Mouse (Mus musculus) CH12.LX (cell line): ENCODE results near the gene Lrrtm4. TPM values are rescaled to one million over a fixed set of nuclear protein-coding genes. Genes with fewer than 3 reads are reported as not detected.

Experiments
- DNase-seq: peaks from one replicate; pipeline ENCODE4 v3.0.0-alpha.2; 2013; ENCODE audit errors: extremely low read depth
- H3K27ac ChIP-seq: 2 replicates; pipeline ENCODE4 v1.5.1; 2012; ENCODE audit warnings: low read depth, mild to moderate bottlenecking, control low read depth, moderate library complexity; ENCODE audit not compliant: insufficient read depth
- H3K27me3 ChIP-seq: replicated peaks from 2 replicates; pipeline ENCODE3; 2012; ENCODE audit warnings: inconsistent platforms
- H3K36me3 ChIP-seq, 2 experiments: replicated peaks in 1 of 2; 2 replicates each; pipeline versions ENCODE3 to v1.6.1; 2012; ENCODE audit warnings: inconsistent platforms in 1 of 2, low read length in 1 of 2, mild to moderate bottlenecking in 1 of 2, mixed read lengths in 1 of 2, moderate library complexity in 1 of 2; ENCODE audit not compliant: control insufficient read depth in 1 of 2, insufficient read depth in 1 of 2
- H3K4me1 ChIP-seq, 2 experiments: 2 replicates each; pipeline ENCODE4 v1.6.1; 2012; ENCODE audit warnings: inconsistent platforms in 1 of 2, moderate library complexity in 1 of 2; ENCODE audit not compliant: insufficient read depth in 2 of 2, control insufficient read depth in 1 of 2
- H3K4me2 ChIP-seq: 2 replicates; pipeline ENCODE4 v1.6.1; 2012; ENCODE audit warnings: low read depth, mild to moderate bottlenecking, control low read depth; ENCODE audit not compliant: poor library complexity, insufficient read depth, severe bottlenecking
- H3K4me3 ChIP-seq, 3 experiments: fragments of 150-350 bp in 1 of 3; sonication (generic) in 1 of 3; replicated peaks in 1 of 3; 2 replicates each; pipeline versions ENCODE3 to v1.5.1; 2011 to 2012; ENCODE audit warnings: low read depth in 2 of 3, low read length in 2 of 3, mild to moderate bottlenecking in 2 of 3, moderate library complexity in 2 of 3, control low read depth in 1 of 3, improper control_type of control experiment in 1 of 3, inconsistent platforms in 1 of 3, mixed read lengths in 1 of 3; ENCODE audit not compliant: poor library complexity in 1 of 3
- H3K79me2 ChIP-seq: replicated peaks from 2 replicates; pipeline ENCODE4 v1.6.1; 2012; ENCODE audit warnings: mild to moderate bottlenecking, moderate library complexity; ENCODE audit not compliant: control insufficient read depth, poor library complexity, insufficient read depth, severe bottlenecking; ENCODE audit errors: extremely low read depth
- H3K9ac ChIP-seq: 2 replicates; pipeline ENCODE4 v1.6.1; 2012; ENCODE audit warnings: low read depth, mild to moderate bottlenecking, control low read depth, moderate library complexity; ENCODE audit not compliant: insufficient read depth
- H3K9me3 ChIP-seq: replicated peaks from 2 replicates; pipeline ENCODE3; 2012; ENCODE audit warnings: low read length, inconsistent platforms, mixed read lengths
- CHD1 ChIP-seq: IDR thresholded peaks from 2 replicates; pipeline ENCODE4 v1.6.1; 2012; ENCODE audit warnings: low read depth, low read length, improper control_type of control experiment, inconsistent platforms
- CHD2 ChIP-seq: IDR thresholded peaks from 2 replicates; pipeline ENCODE4 v1.6.1; 2011; ENCODE audit warnings: low read length, improper control_type of control experiment
- CTCF ChIP-seq, 2 experiments: IDR thresholded peaks in 1 of 2; conservative IDR thresholded peaks in 1 of 2; 2 replicates each; pipeline ENCODE4 v1.5.1; 2011 to 2012; ENCODE audit warnings: low read depth in 2 of 2, low read length in 2 of 2, improper control_type of control experiment in 1 of 2, inconsistent platforms in 1 of 2, mild to moderate bottlenecking in 1 of 2, moderate library complexity in 1 of 2
- E2F4 ChIP-seq: IDR thresholded peaks from 2 replicates; pipeline ENCODE4 v1.6.1; 2011; ENCODE audit warnings: low read depth, low read length, improper control_type of control experiment; ENCODE audit not compliant: insufficient replicate concordance
- ETS1 ChIP-seq: conservative IDR thresholded peaks from 2 replicates; pipeline ENCODE4 v1.6.1; 2012; ENCODE audit warnings: low read depth, mild to moderate bottlenecking, inconsistent platforms, low read length, improper control_type of control experiment, moderate library complexity
- GABPA ChIP-seq: IDR thresholded peaks from 2 replicates; pipeline ENCODE4 v1.6.1; 2012; ENCODE audit warnings: low read depth, low read length, improper control_type of control experiment, inconsistent platforms; ENCODE audit not compliant: insufficient replicate concordance
- HCFC1 ChIP-seq: IDR thresholded peaks from 2 replicates; pipeline ENCODE4 v1.6.1; 2012; ENCODE audit warnings: low read depth, mild to moderate bottlenecking, inconsistent platforms, low read length, improper control_type of control experiment
- IRF4 ChIP-seq: IDR thresholded peaks from 2 replicates; pipeline ENCODE4 v1.6.1; 2014; ENCODE audit warnings: low read depth, mild to moderate bottlenecking, inconsistent platforms, low read length, improper control_type of control experiment
- KAT2A ChIP-seq: IDR thresholded peaks from 2 replicates; pipeline ENCODE4 v1.6.1; 2012; ENCODE audit warnings: low read length, improper control_type of control experiment, inconsistent platforms; ENCODE audit not compliant: insufficient replicate concordance
- MAFK ChIP-seq: IDR thresholded peaks from 2 replicates; pipeline ENCODE4 v1.6.1; 2011; ENCODE audit warnings: low read length, improper control_type of control experiment; ENCODE audit not compliant: insufficient replicate concordance
- MAX ChIP-seq: IDR thresholded peaks from 2 replicates; pipeline ENCODE4 v1.6.1; 2011; ENCODE audit warnings: low read length, improper control_type of control experiment
- MXI1 ChIP-seq: IDR thresholded peaks from 2 replicates; pipeline ENCODE4 v1.6.1; 2011; ENCODE audit warnings: mild to moderate bottlenecking, low read depth, low read length, improper control_type of control experiment
- MYC ChIP-seq: IDR thresholded peaks from 2 replicates; pipeline ENCODE4 v1.6.1; 2011; ENCODE audit warnings: low read depth, mild to moderate bottlenecking, improper control_type of control experiment, low read length
- NRF1 ChIP-seq: IDR thresholded peaks from 2 replicates; pipeline ENCODE4 v1.6.1; 2014; ENCODE audit warnings: low read depth, mild to moderate bottlenecking, inconsistent platforms, low read length, improper control_type of control experiment, moderate library complexity
- PAX5 ChIP-seq: IDR thresholded peaks from 2 replicates; pipeline ENCODE4 v1.6.1; 2012; ENCODE audit warnings: low read length, inconsistent platforms, mixed read lengths
- POLR2A ChIP-seq: IDR thresholded peaks from 2 replicates; pipeline ENCODE4 v1.6.1; 2011; ENCODE audit warnings: low read depth, mild to moderate bottlenecking, improper control_type of control experiment, low read length
- POLR2AphosphoS2 ChIP-seq: IDR thresholded peaks from 2 replicates; pipeline ENCODE4 v1.6.1; 2011; ENCODE audit warnings: low read depth, low read length, improper control_type of control experiment
- RAD21 ChIP-seq: IDR thresholded peaks from 2 replicates; pipeline ENCODE4 v1.6.1; 2011; ENCODE audit warnings: low read depth, mild to moderate bottlenecking, low read length, improper control_type of control experiment, moderate library complexity
- RCOR1 ChIP-seq: conservative IDR thresholded peaks from 2 replicates; pipeline ENCODE4 v1.6.1; 2012; ENCODE audit warnings: low read depth, mild to moderate bottlenecking, inconsistent platforms, low read length, improper control_type of control experiment
- TBP ChIP-seq: conservative IDR thresholded peaks from 2 replicates; pipeline ENCODE4 v1.6.1; 2011; ENCODE audit warnings: low read depth, low read length, improper control_type of control experiment
- TCF12 ChIP-seq: IDR thresholded peaks from 2 replicates; pipeline ENCODE4 v1.6.1; 2014; ENCODE audit warnings: low read depth, mild to moderate bottlenecking, inconsistent platforms, low read length, improper control_type of control experiment
- USF1 ChIP-seq: IDR thresholded peaks from 2 replicates; pipeline ENCODE4 v1.6.1; 2014; ENCODE audit warnings: low read depth, mild to moderate bottlenecking, inconsistent platforms, low read length, improper control_type of control experiment
- USF2 ChIP-seq: conservative IDR thresholded peaks from 2 replicates; pipeline ENCODE4 v1.6.1; 2011; ENCODE audit warnings: low read depth, low read length, improper control_type of control experiment
- ZMIZ1 ChIP-seq: IDR thresholded peaks from 2 replicates; pipeline ENCODE4 v1.6.1; 2012; ENCODE audit warnings: low read depth, mild to moderate bottlenecking, inconsistent platforms, low read length, improper control_type of control experiment
- dilution Hi-C: fragments of 300-500 bp; cut with MboI; formaldehyde crosslinking; loops from 2 replicates; pipeline ENCODE4 v1.14.3; 2020; ENCODE audit warnings: low sequenced_read_pairs; ENCODE audit not compliant: extremely low pct_unique_long_range_greater_than_20kb, extremely low pct_ligation_motif_present
- in situ Hi-C: fragments of 300-500 bp; cut with MboI; formaldehyde crosslinking; loops from 3 replicates; pipeline ENCODE4 v1.14.3; 2019; ENCODE audit warnings: low sequenced_read_pairs, low pct_ligation_motif_present, low pct_unique_long_range_greater_than_20kb, mixed read lengths
- polyA plus RNA-seq: library from polyadenylated mRNA; unstranded; fragments of >175 nt; gene quantifications from 2 replicates; pipeline ENCODE4 v1.2.1, GENCODE M21; 2012; ENCODE audit warnings: low read depth; ENCODE audit not compliant: insufficient read length
- total RNA-seq, 2 experiments: library from RNA; depleted of rRNA; stranded (reverse); fragments of 300-350 nt in 1 of 2; fragments of >200 nt in 1 of 2; gene quantifications; 2 replicates each; pipeline ENCODE4 v1.2.3; 2012 to 2014

Gene Lrrtm4
- total and polyA plus RNA-seq, 3 experiments, result not detected

- H3K36me3 ChIP-seq, result no peaks in the 10 kb centered on the region
- peaks cover 15% of the 10 kb centered on the region for H3K9me3 ChIP-seq
- no peaks in the 10 kb centered on the region for H3K79me2 ChIP-seq
- in situ Hi-C loops, result no loop called here
- H3K4me2 ChIP-seq, result no peak overlapping the region
- TF ChIP-seq TCF12 (no peak), RAD21 (no peak), PAX5 (no peak), MYC (no peak), TBP (no peak), MXI1 (no peak), ETS1 (no peak), MAX (no peak), KAT2A (no peak), E2F4 (no peak), HCFC1 (no peak), CTCF (conservative IDR thresholded peaks at IDR 0.05 in 1 of 2, IDR thresholded peaks at IDR 0.05 in 1 of 2; ENCODE audit: low read depth in 2 of 2, low read length in 2 of 2) (no peak), USF2 (no peak)
- TF ChIP-seq, all 38 proteins: peak for 0
- dilution Hi-C loops, result no loop called here
- Histone ChIP-seq H3K9ac (no peak overlapping the region), H3K4me1 (no peaks in the 10 kb centered on the region), H3K4me3 (no peak overlapping the region), H3K27me3 (no peaks in the 10 kb centered on the region), H3K27ac (no peak overlapping the region)
- no peak for DNase-seq
Measured at GRCm38 (mm10) chr6:80845294-80845693, 826.6 kb downstream of the Lrrtm4 start.

- TF ChIP-seq MAFK, result no peak
- TF ChIP-seq ZMIZ1, result no peak
- TF ChIP-seq TCF12, result no peak
- no peak for TF ChIP-seq USF1
- no peak for TF ChIP-seq POLR2A
- TF ChIP-seq NRF1, result no peak
- no peak for TF ChIP-seq RCOR1
- no peak for TF ChIP-seq MYC
- no peak for TF ChIP-seq E2F4
- no peak for TF ChIP-seq ETS1
- TF ChIP-seq KAT2A, result no peak
- TF ChIP-seq CHD1, result no peak
- no peak for TF ChIP-seq GABPA
- no peak for TF ChIP-seq POLR2AphosphoS2
- no peak for TF ChIP-seq IRF4
- no peak for TF ChIP-seq CHD2
- no peak for TF ChIP-seq PAX5
- DNase-seq, result no peak
Measured at GRCm38 (mm10) chr6:80856910-80857543, 838.4 kb downstream of the Lrrtm4 start.

More at GRCm38 (mm10) chr6:80856910-80857543, 838.4 kb downstream of the Lrrtm4 start:
- H3K4me3 ChIP-seq, result no peak overlapping the region
- H3K9ac ChIP-seq, result no peak overlapping the region
- no peak overlapping the region for H3K27ac ChIP-seq
- H3K4me2 ChIP-seq, result no peak overlapping the region
- H3K9me3 ChIP-seq, result peaks cover 37% of the 10 kb centered on the region
- in situ Hi-C loops, result no loop called here
- no peaks in the 10 kb centered on the region for H3K79me2 ChIP-seq
- H3K36me3 ChIP-seq, result no peaks in the 10 kb centered on the region
- no peaks in the 10 kb centered on the region for H3K4me1 ChIP-seq
- dilution Hi-C loops, result no loop called here
- H3K27me3 ChIP-seq, result no peaks in the 10 kb centered on the region
